Mouse (Mus musculus) bone marrow, adult 2 months (tissue): ENCODE measurements at regions not wholly inside any gene's neighbourhood (a gene's known extent, or its start where the extent isn't known, plus 50 kb on each side); places are given as distances from the start of the nearest gene placed in this dataset.

Experiments
- CTCF ChIP-seq: fragments of 200-500 bp; IDR thresholded peaks from 2 replicates; pipeline ENCODE4 v1.5.1; 2011; ENCODE audit warnings: low read length, control low read depth; ENCODE audit not compliant: control insufficient read depth, insufficient read depth
- POLR2A ChIP-seq: fragments of 200-500 bp; IDR thresholded peaks from 2 replicates; pipeline ENCODE4 v1.6.1; 2011; ENCODE audit warnings: low read depth, mild to moderate bottlenecking, control low read depth, low read length, borderline replicate concordance; ENCODE audit not compliant: control insufficient read depth

GRCm38 (mm10) chr6:68302133-68302532 is 766.5 kb upstream of the Tacstd2 start:
- TF ChIP-seq CTCF (no peak), POLR2A (no peak)
